Mouse (Mus musculus) mature B cell (primary cell): ENCODE data around the gene Mtrex.

Experiments used
- in situ Hi-C: fragments of 300-500 bp; cut with MboI; formaldehyde crosslinking; loops from 2 replicates; pipeline ENCODE4 v1.14.3; 2019

The Mtrex gene

GRCm38 (mm10) chr13:112927287-112928001, at the start of gene Mtrex, which contains the start of gene Dhx29:
Gene Mtrex, minus strand, starts transcription at chr13:112927398.
Gene Dhx29, plus strand, starts transcription at chr13:112927454.
- in situ Hi-C loops = no loop called here

GRCm38 (mm10) chr13:112976720-112977119, 49.5 kb upstream of the Mtrex start:
- in situ Hi-C loops = no loop called here

DNA sequence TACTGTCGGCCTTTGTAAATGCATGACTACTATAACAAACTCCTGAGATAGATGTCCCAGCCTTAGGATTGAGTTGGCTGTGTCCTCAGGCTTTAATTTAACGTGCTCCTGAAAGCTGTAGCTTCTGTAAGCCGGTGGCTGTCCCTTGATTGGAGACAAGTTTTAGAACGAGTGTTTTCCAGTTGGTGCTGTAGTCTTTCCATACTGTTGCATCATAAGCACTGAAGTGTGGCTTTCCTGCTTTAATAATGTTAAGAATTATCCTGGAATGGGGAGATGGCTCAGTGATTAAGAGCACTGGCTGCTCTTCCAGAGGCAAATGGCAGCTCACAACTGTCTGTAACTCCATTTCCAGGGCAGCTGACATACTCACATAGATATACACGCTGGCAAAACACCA, 40.1 kb upstream of the Mtrex start:
- in situ Hi-C loops = no loop called here

GRCm38 (mm10) chr13:112964421-112964820, 37.2 kb upstream of the Mtrex start:
- in situ Hi-C loops = no loop called here

GRCm38 (mm10) chr13:112963081-112963480, 35.9 kb upstream of the Mtrex start:
- in situ Hi-C loops = no loop called here

DNA sequence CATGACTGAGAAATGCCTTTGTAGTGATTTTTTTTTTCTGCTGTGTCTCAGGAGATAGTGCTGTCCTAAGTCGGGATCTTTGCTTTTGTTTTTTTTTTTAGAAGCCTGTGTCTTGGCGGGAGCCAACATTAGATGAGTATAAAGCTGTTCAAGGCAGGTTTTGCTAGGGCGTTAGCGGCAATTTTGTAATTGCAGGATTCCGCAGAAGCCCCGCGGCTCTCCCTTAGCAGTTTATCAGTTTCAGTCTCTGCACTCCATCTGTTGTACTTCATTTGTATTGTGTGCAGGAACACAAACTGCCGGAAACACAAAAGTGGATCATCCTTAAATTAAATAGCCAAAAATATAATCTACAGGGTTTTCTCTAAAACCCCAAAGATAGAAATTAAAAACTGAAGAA, 26.9 kb upstream of the Mtrex start:
- in situ Hi-C loops = no loop called here

GRCm38 (mm10) chr13:112945900-112946299, 18.7 kb upstream of the Mtrex start:
- in situ Hi-C loops = no loop called here

DNA sequence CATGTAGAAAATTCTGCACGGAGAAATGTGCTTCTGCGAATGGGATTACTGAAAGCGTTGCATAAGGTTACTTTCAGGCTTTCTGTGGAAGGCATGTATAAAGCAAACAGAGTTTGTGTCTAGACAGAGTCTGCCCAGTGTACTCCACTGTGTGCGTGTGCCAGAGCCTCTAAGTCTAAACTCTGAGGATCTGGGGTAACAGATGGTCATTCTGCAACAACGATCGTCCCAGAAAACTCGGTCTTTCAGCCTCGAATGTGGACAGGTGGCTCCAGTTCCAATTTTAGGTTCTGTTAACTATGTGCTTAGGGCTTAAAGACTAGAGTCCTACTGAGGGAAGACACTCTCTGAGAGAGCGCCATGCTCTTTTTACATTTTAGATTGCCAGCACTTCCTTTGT, 18.1 kb upstream of the Mtrex start:
- in situ Hi-C loops = no loop called here

DNA sequence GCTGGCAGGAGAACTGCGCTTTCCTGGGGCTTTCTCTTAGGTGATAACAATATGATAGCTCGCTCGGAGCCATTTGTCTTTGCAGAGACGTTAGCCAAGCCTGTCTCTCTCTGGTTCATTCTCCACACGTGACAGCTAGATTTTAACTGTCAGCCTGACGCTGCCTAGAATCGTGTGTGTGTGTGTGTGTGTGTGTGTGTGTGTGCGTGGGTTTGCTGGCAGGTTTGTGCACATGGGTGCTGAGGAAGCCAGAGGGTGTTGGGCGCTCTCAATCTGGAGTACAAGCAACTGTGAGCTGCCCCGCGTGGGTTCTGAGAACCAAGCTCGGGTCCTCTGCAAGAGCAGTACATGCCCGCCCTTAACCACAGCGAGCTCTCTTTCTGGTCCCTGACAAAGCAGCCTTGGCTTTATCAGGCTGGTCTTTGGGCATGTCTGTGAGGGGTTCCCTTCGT, 14.7 kb upstream of the Mtrex start:
- in situ Hi-C loops = no loop called here

DNA sequence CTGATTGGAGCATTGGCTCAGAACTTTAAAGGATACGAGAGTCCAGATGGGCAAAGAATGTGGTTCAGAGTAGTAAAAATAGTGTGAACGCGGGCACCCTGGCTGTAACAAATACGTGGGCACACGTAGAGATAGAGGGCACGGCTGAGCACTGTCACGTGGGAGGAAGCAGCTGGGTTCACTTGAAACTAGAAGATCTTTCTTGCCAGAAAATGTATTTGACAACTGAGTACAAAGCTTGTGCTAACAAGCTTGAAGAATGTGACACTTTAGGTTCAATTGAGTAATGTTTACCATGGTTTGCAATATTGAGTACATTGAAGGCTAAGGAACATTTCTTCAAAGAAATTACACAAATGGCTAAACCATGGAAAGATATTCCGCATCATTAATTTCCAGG, 10.9 kb upstream of the Mtrex start:
- in situ Hi-C loops = no loop called here

DNA sequence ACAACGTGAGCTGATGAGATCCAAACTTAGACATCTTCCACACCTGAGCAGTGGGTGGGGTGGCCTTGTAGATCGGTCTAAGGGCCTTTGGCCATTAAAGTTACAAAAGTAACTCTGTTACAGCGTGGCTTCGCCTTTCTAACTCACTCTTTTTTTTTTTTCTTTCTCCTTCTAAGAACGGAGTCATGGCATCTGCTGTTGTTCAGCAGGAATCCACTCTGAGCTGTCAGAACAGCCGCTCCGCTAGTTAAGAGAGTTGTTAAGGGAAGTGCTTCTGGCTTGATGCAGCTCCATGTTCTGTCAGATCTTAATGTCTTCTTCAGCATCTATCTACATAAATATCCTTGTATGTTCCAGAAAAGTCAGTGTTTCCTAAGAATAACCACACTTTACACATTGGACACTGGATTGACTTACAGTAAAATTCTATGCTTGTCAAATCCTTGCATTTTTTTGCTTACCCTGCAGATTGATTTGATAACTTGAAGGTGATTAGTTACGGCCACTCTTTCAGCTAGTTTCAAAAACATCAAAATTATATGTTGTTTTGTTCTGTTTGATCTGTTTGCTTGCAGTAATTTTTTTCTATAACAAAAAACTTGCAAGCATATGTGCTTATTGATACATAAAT, 955 bp upstream of the Mtrex start:
- in situ Hi-C loops = no loop called here

GRCm38 (mm10) chr13:112926796-112927195, 402 bp downstream of the Mtrex start:
- in situ Hi-C loops = no loop called here

GRCm38 (mm10) chr13:112925976-112926375, 1.2 kb downstream of the Mtrex start:
- in situ Hi-C loops = no loop called here

DNA sequence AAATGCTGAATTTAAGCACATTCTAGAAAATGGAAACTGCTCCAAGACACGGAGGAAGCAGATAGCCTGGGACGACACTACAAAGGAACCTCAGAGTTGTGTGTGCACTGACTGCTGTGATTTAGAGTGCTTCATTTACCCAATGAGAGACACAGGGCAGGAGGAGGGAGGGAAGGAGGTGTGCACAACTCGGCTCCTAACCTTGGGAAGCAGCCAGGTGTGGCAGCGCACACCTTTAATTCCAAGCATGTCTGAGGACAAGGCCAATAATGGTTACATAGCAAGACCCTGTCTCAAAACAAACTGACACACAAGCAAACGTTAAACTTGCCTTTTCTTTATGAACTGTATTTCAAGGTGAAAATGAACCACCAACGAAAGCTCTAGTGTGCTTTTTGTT, 1.9 kb downstream of the Mtrex start:
- in situ Hi-C loops = no loop called here

DNA sequence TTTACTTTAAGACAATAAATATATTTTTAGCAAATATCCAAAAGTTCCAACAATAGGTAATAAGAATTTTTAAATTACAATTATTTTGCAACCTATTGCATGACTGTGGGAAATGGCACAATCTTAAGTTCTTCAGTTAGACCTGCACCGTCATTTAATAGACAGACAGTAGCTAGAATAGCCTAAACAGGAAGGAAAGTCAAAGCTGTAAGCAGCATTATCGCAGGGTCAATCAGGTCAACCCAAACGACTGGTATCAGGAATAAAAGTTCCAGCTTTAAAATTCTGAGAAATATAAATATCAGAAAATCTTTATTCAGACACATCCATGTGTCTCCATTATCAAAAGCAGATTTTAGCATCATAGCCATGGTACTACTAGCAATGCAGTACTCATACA, 6.3 kb downstream of the Mtrex start:
- in situ Hi-C loops = no loop called here

DNA sequence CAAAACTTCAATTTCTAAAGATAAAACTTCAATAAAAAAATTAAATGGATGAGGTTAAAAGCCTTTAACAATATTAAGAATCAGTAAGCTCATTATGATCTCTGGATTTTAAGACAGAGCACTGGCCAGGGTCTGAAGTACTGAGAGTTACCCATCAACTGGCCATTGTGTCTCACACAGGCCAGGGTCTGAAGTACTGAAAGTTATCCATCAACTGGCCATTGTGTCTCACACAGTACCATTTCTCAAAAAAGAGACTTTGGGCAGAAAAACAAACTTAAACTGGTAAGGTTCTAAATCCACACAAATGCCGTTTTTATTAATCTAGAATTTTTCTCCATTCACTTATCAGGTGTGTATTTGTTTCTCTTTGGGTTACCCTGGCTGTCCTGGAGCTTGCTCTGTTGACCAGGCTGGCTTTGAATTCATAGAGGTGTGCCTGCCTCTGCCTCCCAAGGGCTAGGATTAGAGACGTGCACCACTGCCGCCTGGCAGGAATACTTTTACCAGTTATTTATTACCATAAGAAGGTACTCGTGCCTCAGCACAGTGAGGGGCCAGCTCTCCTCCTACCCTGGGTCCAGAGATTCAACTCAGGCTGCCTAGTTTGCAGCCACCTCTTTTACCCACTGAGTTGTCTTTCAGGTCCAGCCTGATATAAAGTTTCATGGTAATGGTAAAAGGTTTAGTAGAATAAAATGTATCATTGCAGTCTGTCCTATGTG, 7.9 kb downstream of the Mtrex start:
- in situ Hi-C loops = no loop called here

- in situ Hi-C loops = no loop called here
Observed at GRCm38 (mm10) chr13:112910434-112910833, 16.8 kb downstream of the Mtrex start.

GRCm38 (mm10) chr13:112909663-112910062, 17.5 kb downstream of the Mtrex start:
- in situ Hi-C loops = no loop called here

DNA sequence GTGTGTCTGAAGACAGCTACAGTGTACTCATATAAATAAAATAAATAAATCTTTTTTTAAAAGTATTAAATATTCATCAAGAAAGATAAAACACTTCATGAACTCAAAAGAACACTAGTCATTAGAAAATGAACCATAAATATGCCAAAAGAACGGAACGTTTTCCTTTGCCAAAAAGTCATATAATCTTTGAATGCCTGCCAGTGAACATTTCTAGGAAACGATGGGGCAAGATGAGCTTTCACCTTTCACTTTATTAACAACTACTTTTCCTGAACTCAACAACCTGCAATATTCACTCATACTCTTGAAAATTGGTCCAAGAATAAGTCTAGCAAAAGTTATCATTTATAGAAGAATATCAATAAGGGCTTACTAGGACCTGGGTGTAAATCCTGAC, 25.0 kb downstream of the Mtrex start:
- in situ Hi-C loops = no loop called here

DNA sequence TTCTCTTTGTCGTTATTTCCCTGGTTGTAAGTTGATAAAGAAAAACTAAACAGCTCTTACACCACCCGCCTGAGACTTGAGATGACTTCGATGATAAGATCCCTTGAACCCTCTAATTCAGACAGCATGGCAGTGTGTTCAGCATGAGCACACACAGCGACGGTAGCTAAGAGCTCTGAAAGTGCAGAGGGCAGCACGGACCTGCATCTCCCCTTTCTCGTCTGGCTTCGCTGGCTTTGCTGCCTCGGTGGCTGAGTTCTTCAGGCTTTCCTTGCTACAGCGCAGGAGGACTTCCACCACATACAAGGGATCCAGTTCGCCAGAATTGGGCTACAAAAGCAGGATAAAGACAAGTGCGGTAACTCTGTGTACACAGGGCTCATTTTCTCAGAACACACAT, 40.0 kb downstream of the Mtrex start:
- in situ Hi-C loops = loop anchor here (25.0 kb wide), 1 partner anchor 600 kb away; the partner anchor contains the start of gene Ankrd55

DNA sequence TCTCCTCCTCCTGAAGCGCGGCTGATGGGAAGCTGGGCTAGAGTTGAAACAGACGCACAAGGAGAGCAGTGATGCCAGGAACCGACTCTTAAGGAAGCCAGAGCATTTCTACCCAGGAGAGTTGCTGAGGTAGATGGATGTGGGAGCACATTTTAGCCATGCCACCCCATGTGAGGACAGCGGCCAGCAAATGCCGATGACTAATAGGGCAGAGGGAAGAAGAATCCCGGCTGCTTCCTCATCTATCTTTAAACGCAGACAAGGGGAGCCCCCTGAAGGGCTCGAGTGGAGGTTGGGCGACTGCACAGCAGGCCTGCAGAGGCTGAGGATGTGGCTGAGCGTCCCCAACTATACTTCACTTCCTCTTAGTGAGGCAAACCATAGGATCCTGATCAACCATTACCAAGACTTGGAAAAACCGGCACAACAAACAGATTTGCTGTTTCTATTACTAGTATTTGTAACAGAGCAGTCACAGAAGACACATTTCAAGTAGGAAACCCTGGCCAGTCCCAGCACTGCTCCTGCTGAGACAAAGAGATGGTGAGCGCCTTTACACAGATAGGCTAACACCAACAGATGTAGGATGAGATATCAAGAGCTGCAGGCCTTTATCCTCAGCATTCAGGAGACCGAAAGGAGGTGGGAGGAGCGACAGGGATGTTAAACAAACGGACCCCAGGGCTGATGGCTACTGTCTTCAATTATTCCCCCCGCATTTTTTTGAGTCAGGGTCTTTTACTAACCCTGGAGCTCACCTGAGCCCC, 55.5 kb downstream of the Mtrex start:
- in situ Hi-C loops = no loop called here

DNA sequence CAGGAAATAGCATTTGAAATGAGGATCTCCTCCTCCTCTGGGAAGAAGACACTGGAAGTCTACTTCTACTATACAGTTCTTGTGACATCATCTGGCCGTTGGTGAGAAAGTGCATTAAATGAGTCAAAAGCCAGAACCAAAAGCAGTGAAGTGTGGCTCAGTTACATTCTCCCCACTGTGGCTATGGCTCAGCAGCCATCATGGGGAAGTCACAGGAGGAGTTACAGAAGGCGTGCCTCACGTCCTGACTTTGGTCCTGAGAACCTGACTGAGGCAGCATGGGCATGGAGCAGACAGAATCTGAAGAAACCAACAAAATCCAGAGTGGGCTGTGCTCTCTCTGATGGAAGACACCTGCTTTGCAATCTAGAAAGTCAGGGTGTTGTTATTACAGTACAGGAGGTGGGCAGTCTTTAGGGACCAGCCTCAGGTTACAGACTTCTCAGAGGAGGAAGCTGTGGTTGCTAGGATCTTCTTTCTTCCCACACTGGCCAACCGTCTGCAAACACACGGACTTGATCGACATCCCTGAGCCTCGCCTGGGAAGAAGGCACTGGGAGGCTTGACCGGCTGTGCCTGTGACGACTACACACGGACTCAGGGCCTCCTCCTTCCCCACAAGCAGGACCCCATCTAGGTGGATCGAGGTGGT, 57.0 kb downstream of the Mtrex start:
- in situ Hi-C loops = no loop called here
